Mouse (Mus musculus) small intestine, adult 2 months (tissue): ENCODE data around the gene Mcat. TPM values are rescaled to one million over a fixed set of nuclear protein-coding genes. Genes with fewer than 3 reads are reported as not detected.
A peak's percentile ranks its signal among the peaks of the same experiment; 100 is the strongest.
"Not testable (repeated sequence)": the region's sequence is repeated elsewhere in the genome, so short reads cannot be mapped to it uniquely, and the experiment has no call there.

Experiments used
- H3K27ac ChIP-seq: fragments of 200-500 bp; 2 replicates; pipeline ENCODE4 v1.5.1; 2012; ENCODE audit warnings: low read depth, low read length, control low read depth, inconsistent platforms; ENCODE audit not compliant: insufficient read depth
- H3K27me3 ChIP-seq: fragments of 200-500 bp; 2 replicates; pipeline ENCODE4 v1.6.1; 2012; ENCODE audit warnings: mild to moderate bottlenecking, moderate library complexity, low read length, inconsistent platforms; ENCODE audit not compliant: control insufficient read depth, insufficient read depth
- H3K36me3 ChIP-seq: fragments of 200-500 bp; 2 replicates; pipeline ENCODE4 v1.6.1; 2012; ENCODE audit warnings: mild to moderate bottlenecking, low read length, control low read depth, inconsistent platforms; ENCODE audit not compliant: control insufficient read depth, insufficient read depth
- H3K4me1 ChIP-seq: fragments of 200-500 bp; 2 replicates; pipeline ENCODE4 v1.6.1; 2012; ENCODE audit warnings: low read length, inconsistent platforms, mixed read lengths; ENCODE audit not compliant: control insufficient read depth, insufficient read depth, insufficient read length
- H3K4me3 ChIP-seq: fragments of 200-500 bp; 2 replicates; pipeline ENCODE4 v1.5.1; 2012; ENCODE audit warnings: low read depth, mild to moderate bottlenecking, control low read depth, inconsistent platforms, low read length, moderate library complexity
- CTCF ChIP-seq: fragments of 200-500 bp; IDR thresholded peaks from 2 replicates; pipeline ENCODE4 v1.5.1; 2012; ENCODE audit warnings: low read depth, mild to moderate bottlenecking, control low read depth, inconsistent platforms, low read length, moderate library complexity, mixed read lengths; ENCODE audit not compliant: insufficient replicate concordance, insufficient read length; ENCODE audit errors: extremely low read depth
- POLR2A ChIP-seq: fragments of 200-500 bp; IDR thresholded peaks from 2 replicates; pipeline ENCODE4 v1.6.1; 2012; ENCODE audit warnings: low read depth, mild to moderate bottlenecking, control low read depth, inconsistent platforms, low read length, moderate library complexity
- WGBS: fragments of 180-500 bp; shearing (Covaris S2); methylation state at CpG from one replicate; pipeline ENCODE4 v1.1.7; 2018; 5-methylcytosine and 5-hydroxymethylcytosine counted together
- polyA plus RNA-seq: library from polyadenylated mRNA; depleted of rRNA; stranded (reverse); fragments of >200 nt; gene quantifications from 2 replicates; pipeline ENCODE4 v1.2.3, GENCODE M21; 2012; rRNA removed

The Mcat gene
- polyA plus RNA-seq, 1 experiment = 15.1 TPM

- 8% methylated on average over 41 of the region's 41 CpGs for WGBS
- Histone ChIP-seq H3K36me3 (no peaks in the 10 kb centered on the region), H3K4me1 (no peaks in the 10 kb centered on the region), H3K27ac (no peak within 1 kb of the TSS), H3K27me3 (no peaks in the 10 kb centered on the region), H3K4me3 (peak within 1 kb of the TSS; percentile 56)
- TF ChIP-seq CTCF = no peak
- TF ChIP-seq POLR2A = peak; percentile 37; the same call in 1 of the 2 replicates
Observed at GRCm38 (mm10) chr15:83510805-83511405, 52.7 kb downstream of the Mcat start, which contains the start of gene Ttll1. Ttll1 (minus strand) TSS chr15:83510893.

DNA sequence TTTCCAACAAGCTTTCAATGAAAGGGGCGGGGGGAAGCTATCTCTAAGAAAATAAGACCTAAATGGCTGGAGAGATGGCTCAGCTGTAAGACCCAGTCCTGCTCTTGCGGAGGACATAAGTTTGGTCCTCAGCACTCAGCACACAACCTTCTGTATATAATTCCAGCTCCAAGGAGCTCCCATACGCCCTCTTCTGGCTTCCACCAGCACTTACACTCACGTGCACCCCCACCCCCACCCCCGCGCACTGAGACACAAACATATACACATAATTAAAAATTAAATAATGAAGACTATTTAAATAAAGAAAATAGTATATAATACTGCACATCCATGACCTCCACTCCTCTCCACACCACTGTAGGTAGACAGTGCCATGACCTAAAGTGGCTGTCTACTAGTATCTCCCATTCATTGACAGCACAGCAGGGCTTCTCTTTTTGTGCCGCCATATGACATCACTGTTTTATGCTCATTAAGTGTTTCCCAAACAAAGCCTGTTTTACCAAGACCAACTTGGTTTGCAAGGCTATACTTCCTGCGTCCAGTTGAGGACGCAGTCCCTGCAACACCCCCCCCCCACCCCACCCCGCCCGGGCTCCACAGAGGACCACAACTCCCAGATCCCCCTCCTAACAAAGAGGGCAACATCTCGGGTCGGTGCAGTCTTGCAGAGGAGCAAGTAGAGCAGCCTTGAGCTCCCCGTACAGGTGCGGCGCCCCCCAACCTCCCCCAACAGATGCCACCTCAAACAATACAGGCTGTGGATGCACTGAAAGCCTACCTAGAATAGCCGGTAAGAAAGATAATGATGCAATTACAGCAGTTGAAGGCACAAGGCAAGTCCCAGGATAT, 53.4 kb downstream of the Mcat start:
- TF ChIP-seq POLR2A = no peak
- no peak for TF ChIP-seq CTCF
- Histone ChIP-seq H3K27ac (no peak overlapping the region), H3K4me1 (no peaks in the 10 kb centered on the region)

DNA sequence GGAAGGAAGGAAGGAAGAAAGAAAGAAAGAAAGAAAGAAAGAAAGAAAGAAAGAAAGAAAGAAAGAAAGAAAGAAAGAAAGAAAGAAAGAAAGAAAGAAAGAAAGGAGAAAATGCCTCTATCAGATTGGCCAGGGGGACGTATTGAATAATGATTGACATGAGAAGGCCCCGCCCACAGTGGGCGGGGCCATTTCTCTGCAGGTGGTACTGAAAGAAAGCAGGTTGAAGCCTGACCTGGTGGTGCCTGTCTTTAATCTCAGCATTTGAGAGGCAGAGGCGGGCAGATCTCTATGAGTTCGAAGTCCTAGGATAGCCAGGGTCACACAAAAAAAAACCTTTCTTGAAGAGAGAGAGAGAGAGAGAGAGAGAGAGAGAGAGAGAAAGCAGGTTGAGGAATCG, 62.1 kb downstream of the Mcat start:
- WGBS = 65% methylated on average over 6 of the region's 6 CpGs

More for the DNA sequence above, 53.4 kb downstream of the Mcat start:
- H3K36me3 ChIP-seq = no peaks in the 10 kb centered on the region
- 28% methylated on average over 17 of the region's 17 CpGs for WGBS
- H3K27me3 ChIP-seq = no peaks in the 10 kb centered on the region
- peak overlapping the region; percentile 56 for H3K4me3 ChIP-seq

DNA sequence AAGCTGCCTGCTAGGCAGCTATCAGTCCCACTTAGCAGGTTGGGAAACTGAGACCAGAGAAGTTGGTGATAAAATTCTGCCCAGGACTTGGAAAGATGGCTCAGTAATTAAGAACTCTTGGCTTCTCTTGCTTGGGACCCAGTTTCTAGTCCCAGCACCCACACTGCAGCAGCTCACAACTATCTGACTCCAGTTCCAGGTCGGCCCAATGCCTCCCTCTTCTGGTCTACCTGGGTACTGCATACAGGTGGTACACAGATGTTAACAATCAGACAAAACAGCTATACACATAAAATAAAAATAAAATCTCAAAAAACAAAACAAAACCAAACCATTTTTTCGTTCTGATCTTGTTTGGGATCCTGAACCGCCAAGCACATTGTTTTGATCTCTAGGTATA, 63.2 kb downstream of the Mcat start:
- Histone ChIP-seq H3K36me3 (no peaks in the 10 kb centered on the region), H3K27ac (no peak overlapping the region), H3K4me3 (no peak overlapping the region), H3K27me3 (no peaks in the 10 kb centered on the region), H3K4me1 (no peaks in the 10 kb centered on the region)
- WGBS = 69% methylated on average over 3 of the region's 3 CpGs
- peak; percentile 66; the same call in 1 of the 2 replicates for TF ChIP-seq CTCF
- no peak for TF ChIP-seq POLR2A

More for the DNA sequence above, 62.1 kb downstream of the Mcat start:
- not testable (repeated sequence) for H3K36me3 ChIP-seq, H3K4me3 ChIP-seq, H3K27ac ChIP-seq, H3K27me3 ChIP-seq, H3K4me1 ChIP-seq

- WGBS = 74% methylated on average over 10 of the region's 10 CpGs
- Histone ChIP-seq H3K36me3 (no peaks in the 10 kb centered on the region), H3K4me3 (no peak overlapping the region), H3K27me3 (no peaks in the 10 kb centered on the region), H3K4me1 (no peaks in the 10 kb centered on the region), H3K27ac (no peak overlapping the region)
- TF ChIP-seq CTCF = no peak
- no peak for TF ChIP-seq POLR2A
Observed at GRCm38 (mm10) chr15:83499211-83499755, 64.3 kb downstream of the Mcat start.

- peak; percentile 43; the same call in 1 of the 2 replicates for TF ChIP-seq CTCF
- TF ChIP-seq POLR2A = no peak
- Histone ChIP-seq H3K4me3 (no peak overlapping the region), H3K27me3 (no peaks in the 10 kb centered on the region), H3K27ac (no peak overlapping the region), H3K36me3 (no peaks in the 10 kb centered on the region), H3K4me1 (no peaks in the 10 kb centered on the region)
- WGBS = 86% methylated on average over 6 of the region's 6 CpGs
Observed at GRCm38 (mm10) chr15:83497299-83497698, 66.3 kb downstream of the Mcat start.

Other genes starting within 250 kb of the Mcat start
- gene Arfgap3, start 213.5 kb downstream of the Mcat start, polyA plus RNA-seq = 39.6 and 88.2 TPM in 2 replicates
- 32.5 and 73.5 TPM in 2 replicates for gene Pacsin2, start 99.2 kb downstream of the Mcat start, polyA plus RNA-seq
- 2.3 and 3.1 TPM in 2 replicates for gene Ttll1, start 52.9 kb downstream of the Mcat start, polyA plus RNA-seq
- gene Bik, start 36.9 kb downstream of the Mcat start, polyA plus RNA-seq = 2.1 and 5.8 TPM in 2 replicates
- 188 and 215 TPM in 2 replicates for gene Tspo, start 195 bp downstream of the Mcat start, polyA plus RNA-seq
- gene Ttll12, start 31.4 kb upstream of the Mcat start, polyA plus RNA-seq = 12.9 and 17.5 TPM in 2 replicates
- gene Scube1, start 161.2 kb upstream of the Mcat start, polyA plus RNA-seq = 10.5 and 19.3 TPM in 2 replicates
- gene Mpped1, start 215.7 kb upstream of the Mcat start, polyA plus RNA-seq = not detected in 2 replicates